Mouse (Mus musculus): Measurements from ENCODE around the gene Zc3h10. TPM values are rescaled to one million over a fixed set of nuclear protein-coding genes. Genes with fewer than 3 reads are reported as not detected.

Zc3h10 gene
- polyA plus RNA-seq (2015; fragmentation: Nextera tagmentation; extraction: Ambion mirVana) = 7.8 and 8.5 TPM in 2 replicates

GRCm38 (mm10) chr10:128547361-128548032 is at the start of gene Zc3h10:
Zc3h10 (minus strand) TSS chr10:128547774.
- H3K27ac ChIP-seq (replicated peaks) = peak within 1 kb of the TSS; percentile 89
- H3K4me3 ChIP-seq (ENCODE audit: low read depth, low read length) = peak within 1 kb of the TSS; percentile 71
- ATAC-seq (ENCODE audit: low FRiP score, low TSS enrichment) (peak; percentile 91), DNase-seq (ENCODE audit: low spot score) (peak; percentile 96)
- H3K9ac ChIP-seq (ENCODE audit: low read length) = peak within 1 kb of the TSS; percentile 86
- H3K27me3 ChIP-seq (ENCODE audit: control insufficient read depth, insufficient read depth, low read length) = no peaks in the 10 kb centered on the region
- no peaks in the 10 kb centered on the region for H3K9me3 ChIP-seq (ENCODE audit: control insufficient read depth, low read length)
- TF ChIP-seq EP300 (optimal IDR thresholded peaks at IDR 0.05) = no peak
- peak; percentile 80 for TF ChIP-seq CTCF (IDR thresholded peaks at IDR 0.05; ENCODE audit: low read depth)
- H3K36me3 ChIP-seq (ENCODE audit: control insufficient read depth, insufficient read depth, low read length) = peaks cover 13% of the 10 kb centered on the region; the same call in 1 of the 2 replicates
- H3K4me1 ChIP-seq (replicated peaks; ENCODE audit: control insufficient read depth, insufficient read depth) = no peaks in the 10 kb centered on the region
- under 1% methylated on average over 50 of the region's 50 CpGs for WGBS
- peak within 1 kb of the TSS; percentile 79 for H3K4me2 ChIP-seq (replicated peaks; ENCODE audit: low read depth)

GRCm38 (mm10) chr10:128592797-128593196 is 45.2 kb upstream of the Zc3h10 start:
- WGBS = 72% methylated on average over 5 of the region's 5 CpGs
- no peaks in the 10 kb centered on the region for H3K9me3 ChIP-seq (ENCODE audit: control insufficient read depth, low read length)
- H3K9ac ChIP-seq (ENCODE audit: low read length) = no peak overlapping the region
- H3K4me3 ChIP-seq (ENCODE audit: low read depth, low read length) = no peak overlapping the region
- no peak overlapping the region for H3K4me2 ChIP-seq (replicated peaks; ENCODE audit: low read depth)
- DNase-seq (ENCODE audit: low spot score) = no peak
- ATAC-seq (ENCODE audit: low FRiP score, low TSS enrichment) = no peak
- H3K27ac ChIP-seq (replicated peaks) = no peak overlapping the region
- no peaks in the 10 kb centered on the region for H3K27me3 ChIP-seq (ENCODE audit: control insufficient read depth, insufficient read depth, low read length)
- H3K36me3 ChIP-seq (ENCODE audit: control insufficient read depth, insufficient read depth, low read length) = no peaks in the 10 kb centered on the region
- H3K4me1 ChIP-seq (replicated peaks; ENCODE audit: control insufficient read depth, insufficient read depth) = no peaks in the 10 kb centered on the region
- no peak for TF ChIP-seq EP300 (optimal IDR thresholded peaks at IDR 0.05)
- no peak for TF ChIP-seq CTCF (IDR thresholded peaks at IDR 0.05; ENCODE audit: low read depth)

- 79% methylated on average over 6 of the region's 6 CpGs for WGBS
- Histone ChIP-seq H3K4me3 (ENCODE audit: low read depth, low read length) (no peak overlapping the region), H3K4me2 (replicated peaks; ENCODE audit: low read depth) (no peak overlapping the region), H3K27me3 (ENCODE audit: control insufficient read depth, insufficient read depth, low read length) (no peaks in the 10 kb centered on the region), H3K36me3 (ENCODE audit: control insufficient read depth, insufficient read depth, low read length) (no peaks in the 10 kb centered on the region), H3K27ac (replicated peaks) (no peak overlapping the region), H3K9me3 (ENCODE audit: control insufficient read depth, low read length) (no peaks in the 10 kb centered on the region), H3K9ac (ENCODE audit: low read length) (no peak overlapping the region), H3K4me1 (replicated peaks; ENCODE audit: control insufficient read depth, insufficient read depth) (no peaks in the 10 kb centered on the region)
- no peak for TF ChIP-seq CTCF (IDR thresholded peaks at IDR 0.05; ENCODE audit: low read depth)
- no peak for TF ChIP-seq EP300 (optimal IDR thresholded peaks at IDR 0.05)
- DNase-seq (ENCODE audit: low spot score) (no peak), ATAC-seq (ENCODE audit: low FRiP score, low TSS enrichment) (no peak)
Observed at GRCm38 (mm10) chr10:128591436-128591835, 43.9 kb upstream of the Zc3h10 start.

GRCm38 (mm10) chr10:128590193-128590690 is 42.7 kb upstream of the Zc3h10 start:
- Histone ChIP-seq H3K9ac (ENCODE audit: low read length) (peak overlapping the region; percentile 80), H3K36me3 (ENCODE audit: control insufficient read depth, insufficient read depth, low read length) (no peaks in the 10 kb centered on the region), H3K27ac (replicated peaks) (peak overlapping the region; percentile 98), H3K4me2 (replicated peaks; ENCODE audit: low read depth) (peak overlapping the region; percentile 98), H3K4me1 (replicated peaks; ENCODE audit: control insufficient read depth, insufficient read depth) (no peaks in the 10 kb centered on the region), H3K27me3 (ENCODE audit: control insufficient read depth, insufficient read depth, low read length) (no peaks in the 10 kb centered on the region), H3K4me3 (ENCODE audit: low read depth, low read length) (peak overlapping the region; percentile 70), H3K9me3 (ENCODE audit: control insufficient read depth, low read length) (no peaks in the 10 kb centered on the region)
- TF ChIP-seq CTCF (IDR thresholded peaks at IDR 0.05; ENCODE audit: low read depth) (peak; percentile 85), EP300 (optimal IDR thresholded peaks at IDR 0.05) (no peak)
- DNase-seq (ENCODE audit: low spot score) = peak; percentile 74
- 0% methylated on average over 43 of the region's 43 CpGs for WGBS
- ATAC-seq (ENCODE audit: low FRiP score, low TSS enrichment) = peak; percentile 8; the same call in 1 of the 2 replicates

- TF ChIP-seq CTCF (IDR thresholded peaks at IDR 0.05; ENCODE audit: low read depth) = no peak
- peak; percentile 39 for TF ChIP-seq EP300 (optimal IDR thresholded peaks at IDR 0.05)
- peak within 1 kb of the TSS; percentile 98 for H3K27ac ChIP-seq (replicated peaks)
- no peaks in the 10 kb centered on the region for H3K36me3 ChIP-seq (ENCODE audit: control insufficient read depth, insufficient read depth, low read length)
- 1% methylated on average over 37 of the region's 43 CpGs for WGBS
- H3K9me3 ChIP-seq (ENCODE audit: control insufficient read depth, low read length) = no peaks in the 10 kb centered on the region
- ATAC-seq (ENCODE audit: low FRiP score, low TSS enrichment) (peak; percentile 84), DNase-seq (ENCODE audit: low spot score) (peak; percentile 93)
- H3K4me2 ChIP-seq (replicated peaks; ENCODE audit: low read depth) = peak within 1 kb of the TSS; percentile 98
- H3K4me3 ChIP-seq (ENCODE audit: low read depth, low read length) = peak within 1 kb of the TSS; percentile 70
- no peaks in the 10 kb centered on the region for H3K4me1 ChIP-seq (replicated peaks; ENCODE audit: control insufficient read depth, insufficient read depth)
- H3K9ac ChIP-seq (ENCODE audit: low read length) = peak within 1 kb of the TSS; percentile 80
- H3K27me3 ChIP-seq (ENCODE audit: control insufficient read depth, insufficient read depth, low read length) = no peaks in the 10 kb centered on the region
Observed at GRCm38 (mm10) chr10:128589464-128590192, 42.1 kb upstream of the Zc3h10 start, which contains the start of gene Erbb3. Erbb3 (minus strand) TSS chr10:128589652.

Data from stomach, postnatal 0 days (tissue).